7 mouse cellular contexts compared by ENCODE assay signal in genomic region chr10:94129680-94130119, GRCm38 (mm10).
DNase-seq lines count a peak whose midpoint lies in the region; ATAC-seq lines count a peak whose summit lies in the region.

No protein-coding gene starts in this region.

- DNase-seq in Muller cell, postnatal 12 days (ENCODE audit: inconsistent ontology term): peak; percentile 95
- peak; percentile 99 for DNase-seq in brain, adult 2 months (ENCODE audit: low read depth, low spot score)
- peak; percentile 57 to 71 for DNase-seq in kidney, postnatal 4 days
- peak; percentile 86 for DNase-seq in lung, postnatal 10 days
- DNase-seq in right cerebral cortex, postnatal 25 days: peak; percentile 76
- DNase-seq in spleen, postnatal 36 days (ENCODE audit: low spot score in 2 of 2): no peak

- ATAC-seq in frontal cortex, adult (ENCODE audit: low TSS enrichment): peak; percentile 93

Comparison
In these comparisons a context has a peak if more than half of its experiments do, and no peak if none do; other contexts are left out.
1. DNase-seq: peak in Muller cell, postnatal 12 days (single experiment), brain, adult 2 months (single experiment), kidney, postnatal 4 days (2 of 2), lung, postnatal 10 days (single experiment) and right cerebral cortex, postnatal 25 days (single experiment); none in spleen, postnatal 36 days (0 of 2).